ENCODE assay signal across 27 mouse cellular contexts in genomic region chr10:78466647-78467046, GRCm38 (mm10). TPM values are rescaled to one million over a fixed set of nuclear protein-coding genes. Genes with fewer than 3 reads are reported as not detected.
A peak's percentile ranks its signal among the peaks of the same experiment; 100 is the strongest.
DNase-seq lines count a peak whose midpoint lies in the region; ATAC-seq lines count a peak whose summit lies in the region.
"Had no signal": no experiment of that assay in that cellular context is flagged by ENCODE, and none has a peak within 500 bp of the region (broad histone marks: within the 10 kb centered on the region; RNA-seq: fewer than 3 reads in every experiment).

No protein-coding gene starts in this region.

- no peak for ATAC-seq in kidney, embryonic 16.5 days (ENCODE audit: low FRiP score, low TSS enrichment)
- no peak for ATAC-seq in forebrain, embryonic 14.5 days
- ATAC-seq: activated CD4-positive, CD25-positive, alpha-beta regulatory T cell, adult 4 months; forebrain, embryonic 15.5 days; Patski had no signal

- no peaks in the 10 kb centered on the region for H3K27me3 ChIP-seq in kidney, embryonic 16.5 days (ENCODE audit: insufficient read depth, low read length)
- H3K27me3 ChIP-seq in forebrain, embryonic 14.5 days (replicated peaks; ENCODE audit: control insufficient read depth, insufficient read depth, low read length), result no peaks in the 10 kb centered on the region
- H3K27me3 ChIP-seq: forebrain, embryonic 15.5 days; heart, embryonic 15.5 days; Patski had no signal

- H3K4me2 ChIP-seq in kidney, embryonic 16.5 days (replicated peaks; ENCODE audit: low read depth, low read length), result no peak overlapping the region
- no peak overlapping the region for H3K4me2 ChIP-seq in forebrain, embryonic 14.5 days (ENCODE audit: low read length)
- H3K4me2 ChIP-seq: forebrain, embryonic 15.5 days; heart, embryonic 11.5 days; heart, embryonic 15.5 days; hindbrain, embryonic 14.5 days had no signal

- no peak overlapping the region for H3K4me3 ChIP-seq in kidney, embryonic 16.5 days (ENCODE audit: low read length)
- no peak overlapping the region for H3K4me3 ChIP-seq in forebrain, embryonic 14.5 days (ENCODE audit: low read depth, low read length)
- H3K4me3 ChIP-seq: embryonic facial prominence, embryonic 10.5 days; forebrain, embryonic 15.5 days; heart, adult 2 months; heart, embryonic 15.5 days had no signal

- 81% methylated on average over 9 of the region's 9 CpGs for WGBS in kidney, embryonic 16.5 days
- 84% methylated on average over 9 of the region's 9 CpGs for WGBS in forebrain, embryonic 14.5 days

- H3K9me3 ChIP-seq in kidney, embryonic 16.5 days (ENCODE audit: low read length), result no peaks in the 10 kb centered on the region
- H3K9me3 ChIP-seq in forebrain, embryonic 14.5 days (replicated peaks; ENCODE audit: control insufficient read depth, low read length), result no peaks in the 10 kb centered on the region
- H3K9me3 ChIP-seq: embryonic facial prominence, embryonic 10.5 days; forebrain, embryonic 15.5 days; heart, embryonic 15.5 days had no signal

- H3K9ac ChIP-seq in kidney, embryonic 16.5 days (replicated peaks; ENCODE audit: low read length), result no peak overlapping the region
- H3K9ac ChIP-seq in forebrain, embryonic 14.5 days (ENCODE audit: low read length), result no peak overlapping the region
- H3K9ac ChIP-seq: forebrain, embryonic 15.5 days; heart, embryonic 15.5 days; hindbrain, embryonic 14.5 days had no signal

- peak; percentile 71 for DNase-seq in kidney, adult 18-20 months
- peak; percentile 55 for DNase-seq in NIH3T3 (ENCODE audit: low read depth)
- DNase-seq in kidney, adult 8-10 months, result peak; percentile 77 to 82
- DNase-seq in kidney, postnatal 25 days, result peak; percentile 83 to 88
- DNase-seq in forebrain, embryonic 14.5 days (ENCODE audit: low spot score), result no peak
- no peak for DNase-seq in layer of hippocampus, postnatal 14 days (ENCODE audit: low spot score in 2 of 2)
- DNase-seq in left cerebral cortex, adult 11 months (ENCODE audit: low spot score), result no peak
- DNase-seq: adrenal gland, postnatal 14 days; cerebellum, adult 2 months; cerebellum, postnatal 10 days; gastrocnemius, postnatal 10 days; heart, adult 2 months; heart, postnatal 14 days had no signal

- no peaks in the 10 kb centered on the region for H3K36me3 ChIP-seq in kidney, embryonic 16.5 days (ENCODE audit: insufficient read depth, low read length)
- H3K36me3 ChIP-seq in forebrain, embryonic 14.5 days (ENCODE audit: control insufficient read depth, insufficient read depth, low read length), result no peaks in the 10 kb centered on the region
- H3K36me3 ChIP-seq: embryonic facial prominence, embryonic 10.5 days; forebrain, embryonic 15.5 days; heart, embryonic 15.5 days had no signal

- H3K27ac ChIP-seq in kidney, embryonic 16.5 days (ENCODE audit: low read length), result no peak overlapping the region
- no peak overlapping the region for H3K27ac ChIP-seq in forebrain, embryonic 14.5 days (ENCODE audit: low read depth, low read length)
- H3K27ac ChIP-seq: forebrain, embryonic 15.5 days; heart, adult 2 months; heart, embryonic 15.5 days; hindbrain, embryonic 14.5 days had no signal

- H3K4me1 ChIP-seq in kidney, embryonic 16.5 days (ENCODE audit: insufficient read depth, low read length), result peaks cover 7% of the 10 kb centered on the region
- peaks cover 7% of the 10 kb centered on the region; the same call in 1 of the 2 replicates for H3K4me1 ChIP-seq in forebrain, embryonic 14.5 days (ENCODE audit: control insufficient read depth, insufficient read depth, low read length)

RNA-seq across cellular contexts. Expression of gene Pdxk, which starts 1.9 kb away (rescaled TPM):
- polyA plus RNA-seq in kidney, embryonic 16.5 days (2015; fragmentation: Nextera tagmentation; extraction: Ambion mirVana), result 28.4 and 29.8 TPM in 2 replicates
- 8.1 and 9.2 TPM in 2 replicates for polyA plus RNA-seq in forebrain, embryonic 14.5 days (2014; fragmentation: Nextera tagmentation; extraction: Ambion mirVana)
- total RNA-seq in layer of hippocampus, postnatal 14 days (2021), result 10 to 100 TPM; 71.0 to 73.2 TPM

RNA-seq across cellular contexts. Expression of gene Cstb, which starts 41.2 kb away (rescaled TPM):
- 191 and 193 TPM in 2 replicates for polyA plus RNA-seq in kidney, embryonic 16.5 days (2015; fragmentation: Nextera tagmentation; extraction: Ambion mirVana)
- polyA plus RNA-seq in forebrain, embryonic 14.5 days (2014; fragmentation: Nextera tagmentation; extraction: Ambion mirVana), result 119 and 142 TPM in 2 replicates
- total RNA-seq in layer of hippocampus, postnatal 14 days (2021), result 10 to 100 TPM; 33.8 to 37.6 TPM

RNA-seq across cellular contexts. Expression of gene Olfr1358, which starts 50.6 kb away (rescaled TPM):
- not detected in 2 replicates for polyA plus RNA-seq in kidney, embryonic 16.5 days (2015; fragmentation: Nextera tagmentation; extraction: Ambion mirVana)
- not detected in 2 replicates for polyA plus RNA-seq in forebrain, embryonic 14.5 days (2014; fragmentation: Nextera tagmentation; extraction: Ambion mirVana)
- not detected for total RNA-seq in layer of hippocampus, postnatal 14 days (2021)
- total RNA-seq: adrenal gland, adult 18-20 months; adrenal gland, postnatal 14 days; gastrocnemius, postnatal 10 days; gastrocnemius, postnatal 4 days; heart, adult 2 months; heart, postnatal 14 days; hematopoietic stem cell, adult 5-6 weeks; MEL had no signal
- polyA plus RNA-seq: activated CD4-positive, CD25-positive, alpha-beta regulatory T cell, adult 4 months; C2C12; cerebellum, adult 2 months; embryonic facial prominence, embryonic 10.5 days; embryonic facial prominence, embryonic 14.5 days; forebrain, embryonic 15.5 days; heart, adult 2 months; heart, embryonic 11.5 days; heart, embryonic 15.5 days; hindbrain, embryonic 14.5 days; Patski had no signal

RNA-seq across cellular contexts. Expression of gene Rrp1, which starts 53.8 kb away (rescaled TPM):
- polyA plus RNA-seq in kidney, embryonic 16.5 days (2015; fragmentation: Nextera tagmentation; extraction: Ambion mirVana), result 325 and 328 TPM in 2 replicates
- polyA plus RNA-seq in forebrain, embryonic 14.5 days (2014; fragmentation: Nextera tagmentation; extraction: Ambion mirVana), result 251 and 315 TPM in 2 replicates
- total RNA-seq in layer of hippocampus, postnatal 14 days (2021), result 100 to 1,000 TPM; 337 to 342 TPM

Comparison
In these comparisons a context has a peak if more than half of its experiments do, and no peak if none do; other contexts are left out.
1. DNase-seq: peak in kidney, adult 18-20 months (single experiment), NIH3T3 (single experiment), kidney, adult 8-10 months (2 of 2) and kidney, postnatal 25 days (2 of 2); none in forebrain, embryonic 14.5 days (single experiment), layer of hippocampus, postnatal 14 days (0 of 2) and left cerebral cortex, adult 11 months (single experiment).